Mouse (Mus musculus): ENCODE measurements at regions not wholly inside any gene's neighbourhood (a gene's known extent, or its start where the extent isn't known, plus 50 kb on each side); places are given as distances from the start of the nearest gene placed in this dataset.

GRCm38 (mm10) chr10:104455549-104456351, 261.9 kb downstream of the Gm4340 start:
- Histone ChIP-seq H3K9ac (ENCODE audit: low read depth, low read length) (no peak overlapping the region), H3K27ac (ENCODE audit: low read depth, low read length) (0 out of 2 replicates have a peak overlapping the region, but pooled peaks have one; percentile 30), H3K4me3 (ENCODE audit: low read depth, low read length) (no peak overlapping the region), H3K9me3 (replicated peaks; ENCODE audit: control insufficient read depth, low read length) (no peaks in the 10 kb centered on the region), H3K27me3 (ENCODE audit: control insufficient read depth, insufficient read depth, low read length) (no peaks in the 10 kb centered on the region), H3K4me2 (peak overlapping the region; percentile 9; the same call in 1 of the 2 replicates), H3K4me1 (ENCODE audit: control insufficient read depth, insufficient read depth, low read length) (no peaks in the 10 kb centered on the region), H3K36me3 (ENCODE audit: control insufficient read depth, insufficient read depth, low read length) (no peaks in the 10 kb centered on the region)
- no peak for ATAC-seq (replicated peaks; ENCODE audit: insufficient number of reproducible peaks, low FRiP score, low TSS enrichment)
- WGBS (ENCODE audit: insufficient replicate concordance), result 57% methylated on average over 14 of the region's 14 CpGs

GRCm38 (mm10) chr10:104456352-104456725, 262.5 kb downstream of the Gm4340 start:
- Histone ChIP-seq H3K27ac (ENCODE audit: low read depth, low read length) (no peak overlapping the region), H3K9me3 (replicated peaks; ENCODE audit: control insufficient read depth, low read length) (no peaks in the 10 kb centered on the region), H3K27me3 (ENCODE audit: control insufficient read depth, insufficient read depth, low read length) (no peaks in the 10 kb centered on the region), H3K9ac (ENCODE audit: low read depth, low read length) (no peak overlapping the region), H3K36me3 (ENCODE audit: control insufficient read depth, insufficient read depth, low read length) (no peaks in the 10 kb centered on the region), H3K4me2 (no peak overlapping the region; the same call in 1 of the 2 replicates), H3K4me1 (ENCODE audit: control insufficient read depth, insufficient read depth, low read length) (no peaks in the 10 kb centered on the region), H3K4me3 (ENCODE audit: low read depth, low read length) (no peak overlapping the region)
- 71% methylated on average over 5 of the region's 5 CpGs for WGBS (ENCODE audit: insufficient replicate concordance)
- ATAC-seq (replicated peaks; ENCODE audit: insufficient number of reproducible peaks, low FRiP score, low TSS enrichment), result no peak

- H3K36me3 ChIP-seq (ENCODE audit: control insufficient read depth, insufficient read depth, low read length), result no peaks in the 10 kb centered on the region
- H3K27ac ChIP-seq (ENCODE audit: low read depth, low read length), result no peak overlapping the region
- no peak overlapping the region for H3K9ac ChIP-seq (ENCODE audit: low read depth, low read length)
- H3K27me3 ChIP-seq (ENCODE audit: control insufficient read depth, insufficient read depth, low read length), result no peaks in the 10 kb centered on the region
- no peaks in the 10 kb centered on the region for H3K4me1 ChIP-seq (ENCODE audit: control insufficient read depth, insufficient read depth, low read length)
- 87% methylated on average over 5 of the region's 5 CpGs for WGBS (ENCODE audit: insufficient replicate concordance)
- H3K4me3 ChIP-seq (ENCODE audit: low read depth, low read length), result no peak overlapping the region
- no peak overlapping the region for H3K4me2 ChIP-seq
- peak; percentile 26; the same call in 1 of the 2 replicates for ATAC-seq (replicated peaks; ENCODE audit: insufficient number of reproducible peaks, low FRiP score, low TSS enrichment)
- no peaks in the 10 kb centered on the region for H3K9me3 ChIP-seq (replicated peaks; ENCODE audit: control insufficient read depth, low read length)
Observed at GRCm38 (mm10) chr10:104486226-104486944, 292.5 kb downstream of the Gm4340 start.

GRCm38 (mm10) chr10:104489301-104489700, 295.5 kb downstream of the Gm4340 start:
- H3K4me2 ChIP-seq, result no peak overlapping the region
- H3K9ac ChIP-seq (ENCODE audit: low read depth, low read length), result no peak overlapping the region
- 71% methylated on average over 4 of the region's 4 CpGs for WGBS (ENCODE audit: insufficient replicate concordance)
- H3K27me3 ChIP-seq (ENCODE audit: control insufficient read depth, insufficient read depth, low read length), result no peaks in the 10 kb centered on the region
- ATAC-seq (replicated peaks; ENCODE audit: insufficient number of reproducible peaks, low FRiP score, low TSS enrichment), result peak; percentile 31; the same call in 1 of the 2 replicates
- H3K9me3 ChIP-seq (replicated peaks; ENCODE audit: control insufficient read depth, low read length), result no peaks in the 10 kb centered on the region
- H3K4me3 ChIP-seq (ENCODE audit: low read depth, low read length), result no peak overlapping the region
- no peaks in the 10 kb centered on the region for H3K36me3 ChIP-seq (ENCODE audit: control insufficient read depth, insufficient read depth, low read length)
- H3K27ac ChIP-seq (ENCODE audit: low read depth, low read length), result no peak overlapping the region
- H3K4me1 ChIP-seq (ENCODE audit: control insufficient read depth, insufficient read depth, low read length), result no peaks in the 10 kb centered on the region

- Histone ChIP-seq H3K9me3 (replicated peaks; ENCODE audit: control insufficient read depth, low read length) (no peaks in the 10 kb centered on the region), H3K4me1 (ENCODE audit: control insufficient read depth, insufficient read depth, low read length) (no peaks in the 10 kb centered on the region), H3K9ac (ENCODE audit: low read depth, low read length) (no peak overlapping the region), H3K36me3 (ENCODE audit: control insufficient read depth, insufficient read depth, low read length) (no peaks in the 10 kb centered on the region), H3K27ac (ENCODE audit: low read depth, low read length) (no peak overlapping the region), H3K4me2 (no peak overlapping the region), H3K27me3 (ENCODE audit: control insufficient read depth, insufficient read depth, low read length) (no peaks in the 10 kb centered on the region), H3K4me3 (ENCODE audit: low read depth, low read length) (no peak overlapping the region)
- ATAC-seq (replicated peaks; ENCODE audit: insufficient number of reproducible peaks, low FRiP score, low TSS enrichment), result no peak
- 50% methylated on average over 2 of the region's 2 CpGs for WGBS (ENCODE audit: insufficient replicate concordance)
Observed at GRCm38 (mm10) chr10:104490943-104491631, 297.2 kb downstream of the Gm4340 start.

Measured in heart, embryonic 11.5 days (tissue).